Mouse (Mus musculus) yolk sac, embryonic 10.5 days (tissue): Measurements from ENCODE around the gene Gm9611.
"Not testable (repeated sequence)": the region's sequence is repeated elsewhere in the genome, so short reads cannot be mapped to it uniquely, and the experiment has no call there.

ENCODE experiments used
- DNase-seq: peaks from one replicate; pipeline ENCODE4 v3.0.0-alpha.2; 2017; ENCODE audit warnings: low spot score

The Gm9611 gene

DNA sequence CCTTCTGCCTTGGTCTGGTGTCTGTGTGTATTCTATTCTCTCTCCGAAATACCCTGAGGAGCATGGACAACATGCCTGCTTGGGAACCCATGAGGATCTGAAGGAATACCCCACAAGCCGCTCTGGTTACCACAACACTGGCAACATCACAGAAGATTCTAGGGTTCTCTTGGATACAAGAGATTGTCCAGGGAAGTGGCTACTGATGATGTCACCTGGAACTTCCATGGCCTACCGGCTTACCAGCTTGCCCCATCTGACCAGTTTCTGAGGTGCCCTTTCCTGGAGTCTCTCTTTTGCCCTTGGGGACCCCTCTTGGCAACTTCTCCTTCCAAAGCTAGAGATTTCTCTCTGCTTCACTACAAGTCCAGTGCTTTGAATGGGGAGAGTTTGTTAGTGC, at the start of gene Gm9611:
Gene Gm9611 (minus strand): TSS at position 101 of the 400 bp plus-strand sequence.
- not testable (repeated sequence) for DNase-seq

DNA sequence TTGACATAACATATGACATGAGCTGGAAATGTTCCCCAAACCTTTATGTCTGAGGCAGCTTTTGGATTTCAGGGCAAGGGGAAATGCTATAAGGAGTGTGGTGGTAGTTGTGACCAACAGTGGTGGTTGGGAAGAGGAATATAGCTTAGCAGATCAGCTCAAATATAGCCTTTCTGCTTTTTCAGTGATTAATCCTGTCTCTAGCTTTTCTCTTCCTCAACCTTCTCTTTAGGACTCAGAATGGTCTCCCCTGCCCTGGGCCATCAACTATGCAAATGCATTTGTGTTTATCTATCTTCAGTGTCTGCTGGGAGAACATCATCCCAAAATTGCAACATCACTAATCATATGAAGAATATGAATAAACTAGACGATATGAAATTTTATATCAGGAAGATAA, 12.8 kb upstream of the Gm9611 start, which contains the start of gene Gm7995:
Gene Gm7995 (plus strand): TSS at position 301 of the 400 bp plus-strand sequence.
- DNase-seq: not testable (repeated sequence)

DNA sequence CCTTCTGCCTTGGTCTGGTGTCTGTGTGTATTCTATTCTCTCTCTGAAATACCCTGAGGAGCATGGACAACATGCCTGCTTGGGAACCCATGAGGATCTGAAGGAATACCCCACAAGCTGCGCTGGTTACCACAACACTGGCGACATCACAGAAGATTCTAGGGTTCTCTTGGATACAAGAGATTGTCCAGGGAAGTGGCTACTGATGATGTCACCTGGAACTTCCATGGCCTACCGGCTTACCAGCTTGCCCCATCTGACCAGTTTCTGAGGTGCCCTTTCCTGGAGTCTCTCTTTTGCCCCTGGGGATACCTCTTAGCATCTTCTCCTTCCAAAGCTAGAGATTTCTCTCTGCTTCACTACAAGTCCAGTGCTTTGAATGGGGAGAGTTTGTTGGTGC, 37.2 kb downstream of the Gm9611 start, which contains the start of gene Gm17026:
Gene Gm17026 (minus strand): TSS at position 101 of the 400 bp plus-strand sequence.
- not testable (repeated sequence) for DNase-seq
